Mouse (Mus musculus): ENCODE results near the gene Tmem163. TPM values are rescaled to one million over a fixed set of nuclear protein-coding genes. Genes with fewer than 3 reads are reported as not detected.

The Tmem163 gene
- total and polyA plus RNA-seq, 3 experiments: not detected

- Histone ChIP-seq H3K27me3 (ENCODE audit: control insufficient read depth in 1 of 2, insufficient read depth in 2 of 2, low read length in 2 of 2) (peaks cover 2 to 3% of the 10 kb centered on the region in 2 experiments; a peak in 1 of 4 replicates), H3K4me1 (ENCODE audit: control insufficient read depth in 1 of 2, insufficient read depth in 2 of 2, low read length in 2 of 2) (no peaks in the 10 kb centered on the region), H3K27ac (ENCODE audit: control insufficient read depth, low read depth, low read length) (no peak overlapping the region), H3K36me3 (ENCODE audit: control insufficient read depth in 1 of 2, insufficient read depth in 2 of 2, low read length in 2 of 2) (no peaks in the 10 kb centered on the region), H3K4me3 (ENCODE audit: control insufficient read depth in 1 of 2, insufficient read depth in 1 of 2, low read depth in 2 of 2, low read length in 2 of 2) (no peak overlapping the region), H3K79me2 (ENCODE audit: control insufficient read depth, insufficient read depth, low read length, poor library complexity) (no peaks in the 10 kb centered on the region), H3K9ac (ENCODE audit: control insufficient read depth, low read depth, low read length, poor library complexity, severe bottlenecking) (no peak overlapping the region), H3K9me3 (replicated peaks; ENCODE audit: insufficient read depth, low read length) (no peaks in the 10 kb centered on the region)
- no peak for TF ChIP-seq MAFK (IDR thresholded peaks at IDR 0.05; ENCODE audit: borderline replicate concordance, low read depth, low read length)
- DNase-seq (ENCODE audit: low read depth, low spot score): no peak
Observed at GRCm38 (mm10) chr1:127537204-127538038, 141.9 kb downstream of the Tmem163 start.

- H3K27ac ChIP-seq (ENCODE audit: control insufficient read depth, low read depth, low read length): no peak overlapping the region
- H3K27me3 ChIP-seq (ENCODE audit: control insufficient read depth in 1 of 2, insufficient read depth in 2 of 2, low read length in 2 of 2): peaks cover 2 to 3% of the 10 kb centered on the region in 2 experiments; a peak in 1 of 4 replicates
- H3K36me3 ChIP-seq (ENCODE audit: control insufficient read depth in 1 of 2, insufficient read depth in 2 of 2, low read length in 2 of 2): no peaks in the 10 kb centered on the region
- no peaks in the 10 kb centered on the region for H3K9me3 ChIP-seq (replicated peaks; ENCODE audit: insufficient read depth, low read length)
- DNase-seq (ENCODE audit: low read depth, low spot score): peak; percentile 3
- TF ChIP-seq MYC (IDR thresholded peaks at IDR 0.05; ENCODE audit: low read depth, low read length): no peak
- no peaks in the 10 kb centered on the region for H3K79me2 ChIP-seq (ENCODE audit: control insufficient read depth, insufficient read depth, low read length, poor library complexity)
- no peaks in the 10 kb centered on the region for H3K4me1 ChIP-seq (ENCODE audit: control insufficient read depth in 1 of 2, insufficient read depth in 2 of 2, low read length in 2 of 2)
- H3K9ac ChIP-seq (ENCODE audit: control insufficient read depth, low read depth, low read length, poor library complexity, severe bottlenecking): no peak overlapping the region
- H3K4me3 ChIP-seq (ENCODE audit: control insufficient read depth in 1 of 2, insufficient read depth in 1 of 2, low read depth in 2 of 2, low read length in 2 of 2): no peak overlapping the region
Observed at GRCm38 (mm10) chr1:127536448-127536847, 142.9 kb downstream of the Tmem163 start.

DNA sequence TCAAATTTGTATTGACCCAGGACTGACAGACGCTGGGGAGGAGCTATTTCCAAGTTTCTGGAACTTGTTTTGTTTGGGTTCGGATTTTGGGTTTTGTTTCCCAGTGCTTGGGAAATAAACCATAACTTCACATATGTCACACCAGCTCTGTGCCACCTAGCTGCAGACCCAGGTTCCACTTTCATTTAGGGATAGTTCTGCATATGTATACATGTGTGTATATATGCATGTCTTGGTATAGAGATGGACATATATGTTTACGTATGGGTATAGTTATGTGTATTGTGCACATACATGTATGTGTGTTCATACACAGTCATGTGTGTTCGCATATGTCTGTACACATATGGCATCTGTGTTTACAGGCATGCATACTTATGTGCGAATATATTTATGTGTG is 147.6 kb downstream of the Tmem163 start:
- Histone ChIP-seq H3K4me1 (ENCODE audit: control insufficient read depth in 1 of 2, insufficient read depth in 2 of 2, low read length in 2 of 2) (no peaks in the 10 kb centered on the region), H3K36me3 (ENCODE audit: control insufficient read depth in 1 of 2, insufficient read depth in 2 of 2, low read length in 2 of 2) (no peaks in the 10 kb centered on the region), H3K4me3 (ENCODE audit: control insufficient read depth in 1 of 2, insufficient read depth in 1 of 2, low read depth in 2 of 2, low read length in 2 of 2) (no peak overlapping the region), H3K9me3 (replicated peaks; ENCODE audit: insufficient read depth, low read length) (no peaks in the 10 kb centered on the region), H3K27me3 (ENCODE audit: control insufficient read depth in 1 of 2, insufficient read depth in 2 of 2, low read length in 2 of 2) (peaks cover 2 to 3% of the 10 kb centered on the region in 2 experiments; a peak in 1 of 4 replicates), H3K9ac (ENCODE audit: control insufficient read depth, low read depth, low read length, poor library complexity, severe bottlenecking) (no peak overlapping the region), H3K79me2 (ENCODE audit: control insufficient read depth, insufficient read depth, low read length, poor library complexity) (no peaks in the 10 kb centered on the region), H3K27ac (ENCODE audit: control insufficient read depth, low read depth, low read length) (no peak overlapping the region)
- no peak for TF ChIP-seq USF1 (IDR thresholded peaks at IDR 0.05; ENCODE audit: low read depth, low read length)
- no peak for TF ChIP-seq UBTF (IDR thresholded peaks at IDR 0.05; ENCODE audit: borderline replicate concordance, insufficient read depth, low read depth, low read length)
- no peak for TF ChIP-seq BHLHE40 (IDR thresholded peaks at IDR 0.05; ENCODE audit: borderline replicate concordance, low read depth, low read length)
- TF ChIP-seq GABPA (IDR thresholded peaks at IDR 0.05; ENCODE audit: low read depth, low read length): no peak
- no peak for TF ChIP-seq TCF12 (IDR thresholded peaks at IDR 0.05; ENCODE audit: low read depth, low read length)
- no peak for TF ChIP-seq GATA1 (IDR thresholded peaks at IDR 0.05; ENCODE audit: low read depth, low read length)
- no peak for TF ChIP-seq POLR2A (IDR thresholded peaks at IDR 0.05; ENCODE audit: control insufficient read depth in 1 of 2, insufficient read depth in 1 of 2, low read depth in 1 of 2, low read length in 2 of 2, poor library complexity in 1 of 2)
- no peak for TF ChIP-seq MXI1 (IDR thresholded peaks at IDR 0.05; ENCODE audit: low read depth, low read length)
- TF ChIP-seq ZMIZ1 (IDR thresholded peaks at IDR 0.05; ENCODE audit: low read depth, low read length): no peak
- no peak for TF ChIP-seq ELF1 (IDR thresholded peaks at IDR 0.05; ENCODE audit: low read depth, low read length)
- no peak for TF ChIP-seq TAL1 (IDR thresholded peaks at IDR 0.05; ENCODE audit: low read length)
- TF ChIP-seq ZKSCAN1 (IDR thresholded peaks at IDR 0.05; ENCODE audit: low read depth, low read length): no peak
- no peak for DNase-seq (ENCODE audit: low read depth, low spot score)
